Mouse (Mus musculus): ENCODE results near the gene Snap25. TPM values are rescaled to one million over a fixed set of nuclear protein-coding genes. Genes with fewer than 3 reads are reported as not detected.

Snap25 gene
- not detected for polyA plus RNA-seq (2014; fragmentation: Illumina TruSeq; extraction: RNeasy Lipid Tissue Mini Kit (QIAGEN cat#74804); ENCODE audit: low read depth, low replicate concordance)

DNA sequence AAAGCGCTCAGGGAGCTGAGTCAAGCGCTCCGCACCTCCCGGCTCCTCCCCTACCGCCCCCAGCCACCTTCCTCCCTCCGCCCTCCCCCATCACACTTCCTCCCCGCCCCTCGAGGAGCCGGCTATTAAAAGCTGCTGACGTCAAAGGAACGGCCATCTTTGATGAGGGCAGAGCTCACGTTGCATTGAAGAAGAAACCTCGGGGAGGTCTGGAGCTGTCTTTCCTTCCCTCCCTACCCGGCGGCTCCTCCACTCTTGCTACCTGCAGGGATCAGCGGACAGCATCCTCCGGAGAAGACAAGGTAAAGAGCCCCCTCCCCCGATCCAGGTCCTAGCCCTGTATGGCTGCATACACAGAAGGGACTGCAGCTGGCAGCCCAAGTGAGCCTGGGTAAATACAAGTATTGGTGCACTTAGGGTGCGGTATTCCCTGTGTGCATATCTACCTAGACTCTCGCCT is at the start of gene Snap25:
Gene Snap25, plus strand, starts transcription at position 155 of the 460 bp plus-strand sequence.

Other genes with a start within 250 kb of the Snap25 start
- gene Ankef1, start 211.5 kb upstream of the Snap25 start, polyA plus RNA-seq (2014; fragmentation: Illumina TruSeq; extraction: RNeasy Lipid Tissue Mini Kit (QIAGEN cat#74804); ENCODE audit: low read depth, low replicate concordance), result 84.4 TPM
- 33.0 TPM for gene AL731706.2, start 172.2 kb downstream of the Snap25 start, polyA plus RNA-seq (2014; fragmentation: Illumina TruSeq; extraction: RNeasy Lipid Tissue Mini Kit (QIAGEN cat#74804); ENCODE audit: low read depth, low replicate concordance)
- gene Slx4ip, start 177.8 kb downstream of the Snap25 start, polyA plus RNA-seq (2014; fragmentation: Illumina TruSeq; extraction: RNeasy Lipid Tissue Mini Kit (QIAGEN cat#74804); ENCODE audit: low read depth, low replicate concordance), result 7.4 TPM
- 20.5 TPM for gene AL731706.1, start 177.9 kb downstream of the Snap25 start, polyA plus RNA-seq (2014; fragmentation: Illumina TruSeq; extraction: RNeasy Lipid Tissue Mini Kit (QIAGEN cat#74804); ENCODE audit: low read depth, low replicate concordance)
- gene Mkks, start 177.9 kb downstream of the Snap25 start, polyA plus RNA-seq (2014; fragmentation: Illumina TruSeq; extraction: RNeasy Lipid Tissue Mini Kit (QIAGEN cat#74804); ENCODE audit: low read depth, low replicate concordance), result 5.7 TPM